Mouse (Mus musculus): ENCODE results near the gene Vmn1r132. TPM values are rescaled to one million over a fixed set of nuclear protein-coding genes. Genes with fewer than 3 reads are reported as not detected.
"Not testable (repeated sequence)": the region's sequence is repeated elsewhere in the genome, so short reads cannot be mapped to it uniquely, and the experiment has no call there.

Vmn1r132 gene
- polyA plus RNA-seq (2015; fragmentation: Nextera tagmentation; extraction: Ambion mirVana) = not detected in 2 replicates

DNA sequence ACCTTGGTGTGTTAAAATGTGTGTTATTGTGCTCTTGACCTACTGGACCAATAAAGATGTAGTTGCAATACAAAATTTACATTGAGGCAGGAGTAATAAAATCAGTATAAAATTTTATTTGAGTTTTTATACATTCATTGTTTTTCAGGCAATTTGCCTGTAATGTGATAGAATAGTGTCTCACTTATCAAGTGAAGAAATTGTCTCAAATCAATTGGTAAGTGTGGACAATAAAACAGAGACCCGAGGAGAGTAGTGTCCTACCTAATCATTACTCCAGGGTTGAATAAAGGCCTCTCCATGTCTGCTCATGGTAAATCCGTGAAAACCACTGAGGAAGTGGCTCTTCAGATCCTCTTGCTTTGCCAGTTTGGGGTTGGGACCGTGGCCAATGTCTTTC is at the start of gene Vmn1r132:
TSS of gene Vmn1r132 (plus strand) at position 301 of the 400 bp plus-strand sequence.
- not testable (repeated sequence) for H3K27ac ChIP-seq (replicated peaks); ATAC-seq (ENCODE audit: insufficient number of reproducible peaks, low FRiP score, low TSS enrichment, low read depth); H3K9ac ChIP-seq; H3K27me3 ChIP-seq; H3K4me1 ChIP-seq; H3K9me3 ChIP-seq (replicated peaks); H3K36me3 ChIP-seq; H3K4me3 ChIP-seq (replicated peaks); H3K4me2 ChIP-seq (replicated peaks)
- no CpG with 5 or more reads among the region's 3 CpGs for WGBS

Other genes starting within 250 kb of the Vmn1r132 start
- gene Gm6882, start 181.3 kb upstream of the Vmn1r132 start, polyA plus RNA-seq (2015; fragmentation: Nextera tagmentation; extraction: Ambion mirVana) = not detected in 2 replicates
- gene Vmn1r130, start 102.3 kb upstream of the Vmn1r132 start, polyA plus RNA-seq (2015; fragmentation: Nextera tagmentation; extraction: Ambion mirVana) = not detected in 2 replicates
- not detected in 2 replicates for gene Vmn1r131, start 68.0 kb upstream of the Vmn1r132 start, polyA plus RNA-seq (2015; fragmentation: Nextera tagmentation; extraction: Ambion mirVana)
- not detected in 2 replicates for gene Gm4175, start 147.4 kb downstream of the Vmn1r132 start, polyA plus RNA-seq (2015; fragmentation: Nextera tagmentation; extraction: Ambion mirVana)
- not detected in 2 replicates for gene Gm4177, start 182.6 kb downstream of the Vmn1r132 start, polyA plus RNA-seq (2015; fragmentation: Nextera tagmentation; extraction: Ambion mirVana)
- gene Vmn1r135, start 218.3 kb downstream of the Vmn1r132 start, polyA plus RNA-seq (2015; fragmentation: Nextera tagmentation; extraction: Ambion mirVana) = not detected in 2 replicates
- not detected in 2 replicates for gene Gm5725, start 230.2 kb downstream of the Vmn1r132 start, polyA plus RNA-seq (2015; fragmentation: Nextera tagmentation; extraction: Ambion mirVana)

All from embryonic facial prominence, embryonic 15.5 days (tissue).